Mouse (Mus musculus) spleen, adult 18-20 months (tissue): ENCODE data around the gene B3gnt9.
"Not testable (repeated sequence)": the region's sequence is repeated elsewhere in the genome, so short reads cannot be mapped to it uniquely, and the experiment has no call there.

ENCODE experiments used
- DNase-seq, 2 experiments: peaks; one replicate each; pipeline ENCODE4 v3.0.0; 2022; ENCODE audit warnings: mixed read lengths in 2 of 2

The B3gnt9 gene

GRCm38 (mm10) chr8:105258911-105259720 is 4.2 kb upstream of the B3gnt9 start:
- DNase-seq: no peak

DNA sequence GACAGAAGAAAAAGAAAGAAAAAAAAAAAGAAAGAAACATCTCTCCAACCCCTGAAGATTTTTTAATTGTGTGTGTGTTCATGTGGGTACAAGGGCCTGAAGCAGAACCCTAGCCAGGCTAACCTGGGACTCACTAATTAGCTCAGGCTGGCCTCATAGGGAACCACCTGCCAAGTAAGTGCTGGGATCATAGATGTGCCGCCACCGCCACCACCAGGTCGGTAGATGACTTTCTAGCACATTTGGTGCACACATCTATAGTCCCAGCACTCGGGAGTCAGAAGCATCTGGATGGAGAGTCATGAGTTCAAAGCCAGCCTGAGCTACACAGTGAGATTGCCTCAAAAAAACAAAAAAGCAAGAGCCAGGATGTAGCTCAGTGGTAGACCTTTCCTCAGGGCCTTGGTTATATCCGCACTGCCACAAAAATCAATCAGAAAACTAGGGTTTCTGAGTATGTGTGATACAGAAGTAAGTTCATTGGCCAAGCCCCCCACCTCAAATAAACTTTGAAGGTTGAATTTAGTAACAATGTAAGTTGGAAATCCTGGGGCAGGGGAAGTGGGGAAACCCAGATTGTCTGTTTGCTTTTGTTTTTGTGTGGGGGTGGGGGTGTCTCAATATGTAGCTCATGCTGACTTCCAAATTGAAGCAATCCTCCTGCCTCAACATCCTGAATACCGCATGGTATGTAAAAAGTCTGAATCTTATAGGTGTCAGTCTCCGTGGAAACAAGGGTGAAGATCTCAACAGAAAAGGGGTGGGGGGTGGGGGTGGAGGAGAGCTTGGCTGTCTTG is 2.6 kb upstream of the B3gnt9 start:
- no peak for DNase-seq

- DNase-seq: peak; percentile 79 to 94
These were observed 594 bp downstream of the B3gnt9 start for GRCm38 (mm10) chr8:105254152-105254965.

DNA sequence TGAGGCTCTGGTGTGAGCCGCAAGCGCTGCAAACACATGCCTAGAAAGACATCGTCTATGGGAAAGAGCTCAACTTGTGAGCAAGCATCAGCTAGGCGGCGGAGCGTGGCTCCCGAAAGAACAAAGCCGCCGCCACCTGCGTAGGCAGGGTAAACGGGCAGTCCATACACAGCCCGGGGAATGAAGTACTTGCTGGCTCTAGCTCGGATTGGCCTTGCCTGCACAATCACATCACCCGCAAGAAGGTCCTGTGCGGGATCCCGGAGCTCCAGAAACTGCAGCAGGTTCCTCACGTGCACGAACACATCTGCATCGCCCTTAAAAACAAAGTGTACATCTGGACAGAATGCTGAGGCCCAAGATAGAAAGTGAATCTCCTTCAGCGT is 1.2 kb downstream of the B3gnt9 start:
- DNase-seq: no peak

GRCm38 (mm10) chr8:105252680-105253537 is 2.0 kb downstream of the B3gnt9 start:
- no peak for DNase-seq

- DNase-seq: no peak
These were observed 3.0 kb downstream of the B3gnt9 start for GRCm38 (mm10) chr8:105251954-105252353.

GRCm38 (mm10) chr8:105241016-105241415 is 13.9 kb downstream of the B3gnt9 start:
- no peak for DNase-seq

DNA sequence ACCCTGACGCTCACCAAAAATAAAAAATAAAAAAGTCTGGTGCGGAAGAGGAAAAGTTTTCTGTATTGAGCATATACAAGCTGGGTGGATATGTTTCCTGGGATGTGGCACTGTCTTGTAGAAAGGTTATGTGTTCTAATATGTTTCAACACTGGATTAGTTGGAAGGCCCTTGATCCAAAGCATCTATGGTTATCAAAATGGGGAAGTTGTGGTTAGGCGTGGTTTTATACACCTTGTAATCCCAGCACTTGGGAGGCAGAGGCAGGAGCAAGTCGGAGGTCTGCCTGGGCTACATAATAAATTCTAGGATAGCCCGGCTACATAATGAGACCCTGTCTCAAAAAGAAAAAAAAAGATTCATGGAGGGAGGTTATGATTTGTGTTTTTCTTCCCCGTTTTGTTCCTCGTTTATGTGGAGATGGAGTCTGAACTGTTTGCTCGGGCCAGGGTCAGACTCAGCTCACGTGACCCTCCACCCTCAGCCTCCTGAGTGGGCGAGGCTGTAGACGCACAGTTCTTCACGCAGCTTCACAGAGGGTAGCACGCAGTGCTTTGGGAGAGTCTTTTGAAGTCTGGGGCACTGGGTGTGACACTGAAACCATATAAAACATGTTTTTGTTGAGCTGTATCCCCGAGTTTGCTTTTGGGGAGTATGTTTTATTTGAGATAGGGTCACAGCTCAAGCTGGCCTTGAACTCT is 17.4 kb downstream of the B3gnt9 start:
- no peak for DNase-seq

DNA sequence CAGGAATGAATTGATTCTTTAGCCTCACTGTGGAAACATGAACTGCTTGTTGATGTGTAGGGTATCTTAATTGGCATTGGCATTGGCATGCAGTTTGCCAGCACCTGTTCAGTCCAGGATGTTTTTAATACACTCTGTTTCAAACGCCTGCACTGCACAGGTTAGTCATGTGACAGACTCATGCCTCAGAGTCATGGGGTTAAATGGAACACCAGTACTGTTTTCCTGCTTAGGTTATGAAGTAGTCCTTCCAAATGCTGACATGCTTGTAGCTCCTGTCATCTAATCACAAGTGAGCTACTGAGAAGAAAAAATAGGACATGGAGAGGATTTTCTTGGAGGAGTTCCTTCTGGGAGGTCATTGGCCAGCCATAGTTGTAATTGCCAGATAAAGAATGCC is 19.7 kb downstream of the B3gnt9 start:
- DNase-seq: no peak

DNA sequence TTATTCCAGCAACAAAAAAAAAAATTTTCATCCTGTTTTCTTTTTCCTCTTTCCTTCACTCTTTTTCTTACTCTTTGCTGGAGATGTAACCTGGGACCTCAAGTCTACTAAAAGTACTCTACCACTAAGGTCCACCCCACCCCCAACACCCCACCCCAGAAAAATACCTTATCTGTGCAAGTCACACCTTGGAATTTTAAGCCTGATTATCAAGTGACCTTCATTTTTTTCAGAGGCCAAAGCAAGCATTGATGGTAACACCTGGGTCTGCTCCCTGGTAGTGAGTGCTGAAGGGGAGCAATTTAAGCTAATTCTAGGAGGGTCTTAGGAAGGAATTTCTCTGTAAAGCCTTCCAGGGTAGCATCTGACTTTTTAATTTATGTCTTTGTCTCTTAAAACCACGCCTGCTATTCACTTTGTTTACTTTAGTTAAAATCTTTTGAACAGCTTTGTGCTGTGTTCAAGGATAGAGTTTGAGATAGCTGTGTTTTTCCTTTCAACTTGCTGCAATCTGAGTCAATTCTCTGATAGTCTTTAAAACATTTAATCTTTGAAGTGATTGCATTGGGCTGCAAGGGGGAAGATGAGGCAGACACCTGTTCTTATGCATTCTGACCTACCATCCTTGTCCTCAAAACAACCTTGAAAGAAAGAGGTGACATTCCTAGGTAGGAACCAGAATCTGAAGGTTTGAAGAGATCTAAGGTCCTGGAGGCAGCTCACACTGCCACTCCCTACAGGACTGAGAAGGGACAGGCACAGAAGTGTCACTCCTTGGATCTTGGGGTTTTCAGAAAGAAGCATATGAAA is 21.6 kb downstream of the B3gnt9 start:
- DNase-seq: no peak

GRCm38 (mm10) chr8:105232321-105232693 is 22.6 kb downstream of the B3gnt9 start:
- DNase-seq: not testable (repeated sequence)

DNA sequence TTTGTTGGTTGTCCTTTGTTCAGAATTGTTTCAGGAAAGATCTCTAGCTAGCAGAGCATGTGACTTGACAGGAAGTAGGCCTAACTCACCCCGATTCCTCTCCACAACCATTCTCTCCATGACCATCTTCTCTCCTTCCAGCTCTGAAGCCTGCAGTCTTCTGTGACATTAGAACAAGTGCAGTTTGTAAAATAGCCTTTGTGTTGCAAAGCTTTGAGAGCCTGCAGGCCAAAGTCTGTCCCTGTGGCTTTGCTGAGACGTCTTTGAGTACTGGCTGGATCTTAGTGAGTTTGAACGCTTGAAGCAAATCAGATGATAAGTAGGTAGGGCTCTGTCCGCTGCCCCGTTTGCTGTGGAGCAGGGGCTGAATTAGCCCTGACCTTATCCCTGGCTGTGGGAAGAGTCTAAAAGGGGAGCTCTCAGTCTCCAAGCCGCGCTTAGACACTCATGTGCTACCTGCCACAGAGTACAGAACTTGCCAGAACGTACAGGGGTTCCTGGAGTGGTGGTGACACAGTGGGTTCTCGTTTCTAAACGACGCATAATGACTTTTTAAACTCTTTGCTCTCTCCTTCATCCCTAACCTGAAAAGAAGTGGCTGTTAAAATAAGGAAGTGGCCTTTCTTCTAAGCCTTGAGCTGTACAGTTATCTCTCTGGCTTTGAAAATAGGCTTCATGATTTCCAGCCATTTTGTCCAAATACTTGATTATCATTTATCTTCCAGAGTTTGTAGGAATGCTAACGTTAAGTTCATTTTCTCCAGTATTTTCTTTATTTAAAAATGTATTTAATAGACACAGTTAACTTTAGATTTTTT is 23.2 kb downstream of the B3gnt9 start:
- no peak for DNase-seq

GRCm38 (mm10) chr8:105225917-105226316 is 29.0 kb downstream of the B3gnt9 start:
- DNase-seq: no peak

DNA sequence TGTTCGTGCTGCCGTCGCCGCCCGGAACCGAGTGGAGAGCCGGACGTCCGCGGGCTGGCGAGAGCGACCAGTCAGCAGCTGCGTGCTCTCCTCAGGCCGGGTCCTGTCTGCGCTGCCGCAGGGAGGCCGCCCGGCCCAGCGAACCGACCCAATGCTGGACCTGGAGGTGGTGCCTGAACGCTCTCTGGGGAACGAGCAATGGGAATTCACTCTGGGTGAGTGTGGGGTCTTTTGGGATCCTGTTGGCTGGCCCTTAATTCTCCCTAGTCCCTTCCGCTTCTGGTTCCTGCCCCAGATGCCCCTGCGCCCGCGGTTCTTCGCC is 29.7 kb downstream of the B3gnt9 start:
- no peak for DNase-seq

DNA sequence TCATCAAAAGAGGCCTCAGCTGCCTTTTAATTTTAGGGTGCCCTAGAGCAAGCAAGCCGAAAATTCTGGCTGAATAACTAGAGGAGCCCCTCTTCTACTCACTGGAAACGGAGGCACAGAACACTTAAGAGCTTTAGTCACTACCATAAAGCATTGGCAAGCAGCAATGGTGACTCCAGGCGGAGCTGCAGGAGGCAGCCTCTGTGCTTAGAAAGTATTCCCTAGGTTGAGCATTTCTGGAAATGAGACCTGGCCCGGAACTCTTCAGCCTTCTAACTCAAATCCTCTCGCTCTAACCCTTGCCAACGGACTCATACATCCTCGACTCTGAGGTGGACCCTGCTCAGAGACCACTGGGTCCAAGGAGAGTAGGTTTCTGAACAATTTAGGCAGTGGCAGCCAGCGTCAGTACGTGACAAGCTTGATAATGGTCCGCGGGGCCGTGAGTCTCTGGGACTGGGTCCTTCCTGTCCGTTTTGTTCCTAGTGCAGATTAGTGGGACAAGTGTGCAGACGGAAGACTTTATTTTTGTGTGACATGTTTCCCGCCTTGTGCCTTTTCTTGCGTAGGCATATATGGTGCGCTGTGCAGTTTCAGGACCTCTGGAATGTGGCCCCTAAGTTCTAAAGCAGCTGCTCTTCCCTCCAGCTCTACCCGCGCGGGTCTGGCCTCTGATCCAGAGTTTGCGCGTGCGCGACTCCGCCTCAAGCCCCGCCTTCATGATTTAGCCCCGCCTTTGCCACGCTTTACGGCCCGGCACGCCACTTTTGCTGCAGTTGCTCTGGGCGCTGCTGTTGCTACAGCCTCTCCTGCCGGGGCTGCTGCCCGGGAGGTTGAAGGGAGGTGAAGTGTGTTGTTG is 30.3 kb downstream of the B3gnt9 start, which contains the start of gene D230025D16Rik:
Gene D230025D16Rik, plus strand, starts transcription at position 733 of the 859 bp plus-strand sequence.
- peak; percentile 89 to 96 for DNase-seq

DNA sequence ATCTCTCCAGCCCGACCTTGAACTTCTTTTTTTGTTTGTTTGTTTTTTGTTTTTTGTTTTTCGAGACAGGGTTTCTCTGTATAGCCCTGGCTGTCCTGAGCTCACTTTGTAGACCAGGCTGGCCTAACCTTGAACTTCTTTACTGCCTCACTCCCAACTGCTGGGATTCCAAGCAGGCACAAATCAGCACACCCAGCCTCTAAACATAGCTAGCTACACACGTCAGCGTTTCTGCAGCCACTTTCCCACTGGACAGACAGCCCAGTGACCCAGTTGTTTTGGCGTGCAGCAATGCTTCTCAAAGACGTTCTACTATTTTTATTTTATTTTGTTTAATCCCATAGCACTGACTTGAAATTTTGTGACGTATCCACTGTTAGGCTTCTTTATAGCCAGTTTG is 31.1 kb downstream of the B3gnt9 start:
- DNase-seq: no peak

- DNase-seq: peak in 1 of 2 experiments; percentile 2
These were observed 36.9 kb downstream of the B3gnt9 start for GRCm38 (mm10) chr8:105217926-105218522.

DNA sequence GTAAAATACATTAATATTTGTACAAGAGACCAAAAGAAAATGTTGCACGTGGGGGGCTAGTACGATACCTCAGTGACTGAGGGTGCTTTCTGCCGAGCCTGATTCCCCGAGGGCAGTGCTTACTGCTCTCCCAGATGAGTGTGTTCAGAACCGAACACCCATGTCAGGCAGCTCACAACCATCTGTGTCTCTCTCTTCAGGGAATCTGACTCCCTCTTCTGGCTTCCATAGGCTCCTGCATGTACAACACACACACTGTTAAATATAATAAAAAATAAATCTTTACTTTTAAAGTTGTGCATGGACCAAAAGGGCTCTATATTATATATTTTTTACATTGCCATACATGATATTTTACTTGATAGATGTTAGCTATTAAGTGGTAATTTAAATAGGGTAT is 40.8 kb downstream of the B3gnt9 start:
- DNase-seq: no peak
